Mouse (Mus musculus): ENCODE measurements around the gene Med31.
"Not testable (repeated sequence)": the region's sequence is repeated elsewhere in the genome, so short reads cannot be mapped to it uniquely, and the experiment has no call there.

Med31 gene

GRCm38 (mm10) chr11:72203440-72203839, 12.0 kb downstream of the Med31 start:
- no peak for DNase-seq (ENCODE audit: low spot score)

DNA sequence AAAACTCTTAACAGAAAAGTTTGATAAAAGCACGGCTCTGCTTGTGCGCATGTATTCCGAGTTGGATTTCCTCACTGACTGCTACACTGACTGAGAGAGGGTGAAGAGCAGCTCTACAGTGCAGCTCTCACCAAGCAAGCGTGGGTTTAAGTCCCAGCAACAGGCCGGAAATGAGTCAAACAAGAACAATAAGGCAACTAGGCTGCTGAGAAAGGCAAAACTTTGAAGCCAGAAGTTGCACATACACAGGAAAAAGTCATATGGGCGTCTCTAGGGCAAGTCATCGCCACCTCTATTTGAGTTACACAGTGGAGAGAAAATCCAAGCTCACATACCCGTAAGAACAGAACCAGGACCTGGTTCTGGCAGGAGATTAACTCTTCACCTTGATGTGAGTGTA, 18.9 kb downstream of the Med31 start:
- no peak for DNase-seq (ENCODE audit: low spot score)

DNA sequence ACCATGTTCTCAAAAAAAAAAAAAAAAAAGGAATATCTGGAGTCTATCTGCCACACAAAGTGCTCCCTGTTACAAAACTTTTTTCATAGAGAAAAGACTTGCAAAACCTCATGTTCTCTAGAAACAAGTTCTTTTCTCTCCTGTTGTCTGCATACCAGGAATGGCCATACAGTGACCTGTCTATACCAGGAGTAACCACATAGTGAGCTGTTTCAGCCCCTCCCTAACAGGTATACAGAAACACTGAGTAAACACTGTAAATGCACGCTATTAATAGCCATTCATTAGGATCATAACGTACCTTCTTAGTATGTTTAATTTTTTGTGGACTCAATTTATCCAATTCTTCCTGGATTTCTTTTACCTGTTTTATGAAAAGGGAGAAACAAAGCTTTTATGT, 21.1 kb downstream of the Med31 start:
- no peak for DNase-seq (ENCODE audit: low spot score)

GRCm38 (mm10) chr11:72190857-72191256, 24.5 kb downstream of the Med31 start:
- DNase-seq (ENCODE audit: low spot score): no peak

DNA sequence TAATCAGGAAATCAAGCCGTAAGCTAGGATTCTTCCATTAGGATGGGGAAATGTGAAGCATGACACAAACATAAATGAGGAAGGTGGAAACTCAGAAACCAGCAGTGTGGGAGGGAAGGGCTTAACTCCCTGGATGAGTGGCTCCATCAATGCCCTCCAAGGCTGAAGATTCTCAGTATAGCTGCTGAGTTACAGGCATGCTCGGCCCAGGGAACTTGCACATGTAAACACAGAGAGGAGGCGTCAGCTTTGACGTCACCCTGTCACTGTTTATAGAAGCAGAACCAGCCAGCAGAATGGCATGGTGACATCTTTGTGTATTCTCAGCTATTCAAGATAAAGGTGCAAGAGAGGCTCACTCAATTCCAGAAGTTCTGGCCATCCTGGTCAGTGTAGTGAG, 31.1 kb downstream of the Med31 start:
- DNase-seq (ENCODE audit: low spot score): no peak

DNA sequence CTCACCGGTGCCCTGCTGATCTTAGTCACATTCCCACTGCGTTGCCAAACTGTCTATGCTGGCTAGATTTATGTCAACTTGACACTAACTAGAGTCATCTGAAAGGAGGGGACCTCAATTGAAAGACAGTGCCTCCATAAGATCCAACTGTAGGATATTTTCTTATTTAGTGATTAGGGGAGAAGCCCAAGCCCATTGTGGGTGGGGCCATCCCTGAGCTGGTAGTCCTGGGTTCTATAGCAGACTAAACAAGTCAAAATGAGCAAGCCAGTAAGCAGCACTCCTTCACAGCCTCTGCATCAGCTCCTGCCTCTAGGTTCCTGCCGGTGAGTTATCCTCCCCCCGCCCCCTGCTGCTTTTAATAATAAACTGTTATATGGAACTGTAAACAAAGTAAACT, 34.3 kb downstream of the Med31 start:
- DNase-seq (ENCODE audit: low spot score): no peak

DNA sequence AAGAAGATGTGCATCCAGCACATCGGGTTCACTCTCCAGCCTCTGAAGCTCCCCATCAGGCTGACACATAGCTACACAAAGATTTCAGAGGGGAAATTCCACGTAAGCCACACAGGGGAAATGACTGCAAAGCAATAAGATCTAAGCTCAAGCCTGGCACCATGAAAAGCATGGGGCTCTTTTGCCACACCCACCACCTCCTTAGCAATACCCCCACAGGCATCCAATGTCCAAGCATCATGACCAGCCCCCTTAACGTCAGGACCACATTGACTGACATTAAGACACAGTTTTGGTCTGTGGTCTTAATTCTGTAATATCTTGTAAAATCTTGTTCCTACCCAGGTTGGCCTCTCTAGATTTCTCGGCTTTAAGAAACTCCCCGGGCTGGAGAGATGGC, 34.8 kb downstream of the Med31 start:
- no peak for DNase-seq (ENCODE audit: low spot score)

DNA sequence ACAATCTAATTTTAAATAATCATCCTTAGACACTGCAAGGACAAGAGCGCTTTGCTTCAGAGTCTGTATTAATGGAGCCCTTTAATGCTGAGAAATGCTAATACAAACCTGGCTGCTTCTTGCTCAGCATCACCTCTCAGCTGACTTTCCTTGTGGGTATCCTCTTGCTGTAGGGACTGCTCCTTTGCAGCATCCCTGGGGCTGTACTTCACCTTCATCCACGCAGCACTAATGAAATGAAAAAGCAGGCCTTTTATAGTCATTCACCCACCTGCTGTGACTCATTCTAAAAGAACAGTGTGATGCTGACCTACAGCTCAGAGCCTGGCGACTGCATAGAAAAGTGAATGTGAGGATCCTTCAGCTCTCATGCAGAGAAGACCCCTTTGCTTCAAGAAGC, 38.8 kb downstream of the Med31 start:
- no peak for DNase-seq (ENCODE audit: low spot score)

DNA sequence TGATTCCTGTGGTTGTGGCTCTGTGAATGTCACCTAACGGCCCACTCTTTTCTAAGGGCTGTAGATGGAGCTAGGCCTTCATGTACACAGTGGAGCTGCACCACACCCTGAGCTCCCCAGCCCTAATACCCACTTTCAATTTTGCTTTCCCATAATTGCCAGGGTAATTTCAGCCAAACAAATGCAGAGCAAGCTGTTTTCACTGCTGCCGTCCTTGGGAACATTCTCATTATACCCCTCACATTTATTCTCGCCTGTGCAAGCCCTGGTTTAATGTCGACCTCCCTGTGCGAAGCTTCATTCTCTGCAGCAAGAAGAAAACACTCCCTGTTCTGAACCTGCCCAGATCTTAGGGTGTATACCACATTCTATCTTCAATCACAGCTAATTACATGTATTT, 39.4 kb downstream of the Med31 start:
- DNase-seq (ENCODE audit: low spot score): no peak

DNA sequence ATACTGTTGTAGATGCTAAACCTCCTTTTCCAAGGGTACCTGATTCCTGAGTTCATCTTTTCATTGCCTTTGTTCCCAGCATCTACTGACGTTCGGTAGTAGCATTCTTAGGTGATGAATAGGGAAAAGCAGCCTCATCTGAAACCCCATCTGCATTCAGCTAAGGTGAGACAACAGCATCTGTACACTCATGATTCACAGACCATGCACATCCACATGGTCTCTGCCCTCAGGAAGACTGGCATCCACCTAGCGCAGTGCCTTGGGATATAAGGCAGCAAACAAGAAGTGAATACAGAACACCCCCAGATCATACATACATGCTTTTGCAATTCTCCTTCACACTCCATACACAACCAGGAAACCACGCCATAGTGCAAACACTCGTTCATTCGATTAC, 40.7 kb downstream of the Med31 start:
- DNase-seq (ENCODE audit: low spot score): no peak

- no peak for DNase-seq (ENCODE audit: low spot score)
These were observed 41.9 kb downstream of the Med31 start for GRCm38 (mm10) chr11:72173506-72173905.

GRCm38 (mm10) chr11:72171906-72172305, 43.5 kb downstream of the Med31 start:
- DNase-seq (ENCODE audit: low spot score): not testable (repeated sequence)

GRCm38 (mm10) chr11:72169871-72170270, 45.5 kb downstream of the Med31 start:
- no peak for DNase-seq (ENCODE audit: low spot score)

- DNase-seq (ENCODE audit: low spot score): no peak
These were observed 52.2 kb downstream of the Med31 start for GRCm38 (mm10) chr11:72163198-72163597.
